Mouse (Mus musculus) lung, postnatal 0 days (tissue): ENCODE measurements at regions not wholly inside any gene's neighbourhood (a gene's known extent, or its start where the extent isn't known, plus 50 kb on each side); places are given as distances from the start of the nearest gene placed in this dataset.
A peak's percentile ranks its signal among the peaks of the same experiment; 100 is the strongest.

ENCODE experiments used
- ATAC-seq: fragments of 200-750 bp; cut with Nextera tagmentation; 2 replicates; pipeline ENCODE4 v1.8.0; 2017; ENCODE audit warnings: moderate library complexity
- DNase-seq: peaks from one replicate; pipeline ENCODE4 v3.0.0-alpha.2; 2016; ENCODE audit warnings: low spot score
- H3K27ac ChIP-seq: fragments of 300-500 bp; sonication (generic); 2 replicates; pipeline ENCODE4 v1.5.1; 2014; ENCODE audit warnings: antibody characterized with exemption, mild to moderate bottlenecking, low read length, mixed read lengths
- H3K27me3 ChIP-seq: fragments of 300-500 bp; sonication (generic); replicated peaks from 2 replicates; pipeline ENCODE4 v1.6.1; 2014; ENCODE audit warnings: low read length, mixed read lengths; ENCODE audit not compliant: insufficient read depth
- H3K36me3 ChIP-seq: fragments of 300-500 bp; sonication (generic); 2 replicates; pipeline ENCODE4 v1.6.1; 2014; ENCODE audit warnings: low read length, mixed read lengths; ENCODE audit not compliant: insufficient read depth
- H3K4me1 ChIP-seq: fragments of 300-500 bp; sonication (generic); 2 replicates; pipeline ENCODE4 v1.6.1; 2014; ENCODE audit warnings: antibody characterized with exemption, low read depth, low read length, mixed read lengths; ENCODE audit not compliant: insufficient read depth
- H3K4me2 ChIP-seq: fragments of 300-500 bp; sonication (generic); replicated peaks from 2 replicates; pipeline ENCODE4 v1.6.1; 2014; ENCODE audit warnings: low read depth, mild to moderate bottlenecking, low read length, moderate library complexity, mixed read lengths
- H3K4me3 ChIP-seq: fragments of 300-500 bp; sonication (generic); 2 replicates; pipeline ENCODE4 v1.5.1; 2014; ENCODE audit warnings: low read depth, low read length
- H3K9ac ChIP-seq: fragments of 300-500 bp; sonication (generic); replicated peaks from 2 replicates; pipeline ENCODE4 v1.6.1; 2014; ENCODE audit warnings: low read depth, mild to moderate bottlenecking
- H3K9me3 ChIP-seq: fragments of 300-500 bp; sonication (generic); 2 replicates; pipeline ENCODE4 v1.6.1; 2016; ENCODE audit warnings: low read length, mixed read lengths
- CTCF ChIP-seq: IDR thresholded peaks from 2 replicates; pipeline ENCODE4 v1.5.1; 2016; ENCODE audit warnings: antibody characterized with exemption, mild to moderate bottlenecking
- EP300 ChIP-seq: IDR thresholded peaks from 2 replicates; pipeline ENCODE4 v1.6.1; 2016; ENCODE audit warnings: antibody characterized with exemption, mild to moderate bottlenecking, control low read depth
- WGBS: fragments of 180-500 bp; shearing (Covaris S2); extraction: QIAGEN DNeasy Blood & Tissue Kit; methylation state at CpG from one replicate; pipeline ENCODE4 v1.1.7; 2014; 5-methylcytosine and 5-hydroxymethylcytosine counted together

DNA sequence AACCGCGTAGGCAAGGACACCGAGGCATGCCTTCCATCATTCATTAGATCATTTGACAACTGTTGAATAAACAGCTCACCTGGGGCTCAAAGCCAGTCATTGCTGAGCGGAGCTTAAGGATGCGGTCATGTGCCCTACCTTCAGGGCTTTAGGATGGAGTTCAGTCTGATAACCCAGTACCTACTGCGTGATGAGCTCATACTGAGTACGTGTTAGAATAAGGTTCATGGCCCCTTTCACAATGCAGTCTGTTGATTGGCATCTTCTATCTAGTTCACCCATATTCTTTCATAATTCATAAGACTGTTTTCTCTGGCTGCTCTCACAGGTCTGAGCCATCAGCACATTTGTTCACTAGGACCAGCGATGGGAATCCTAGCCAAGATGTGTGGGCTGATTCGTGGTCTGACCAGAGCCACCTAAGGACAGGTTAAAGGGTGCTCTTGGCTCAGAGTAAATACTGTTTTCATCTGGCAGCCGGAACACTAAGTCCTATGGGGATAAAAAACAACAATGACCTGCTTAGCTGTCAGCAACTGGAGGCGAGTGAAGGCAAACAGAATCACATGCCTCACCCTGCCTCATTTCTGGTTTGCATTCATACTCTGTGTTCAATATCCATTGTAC lies 71.4 kb upstream of the Elovl5 start:
- WGBS = 84% methylated on average over 11 of the region's 11 CpGs
- no peak for DNase-seq
- TF ChIP-seq EP300 = no peak
- TF ChIP-seq CTCF = no peak

DNA sequence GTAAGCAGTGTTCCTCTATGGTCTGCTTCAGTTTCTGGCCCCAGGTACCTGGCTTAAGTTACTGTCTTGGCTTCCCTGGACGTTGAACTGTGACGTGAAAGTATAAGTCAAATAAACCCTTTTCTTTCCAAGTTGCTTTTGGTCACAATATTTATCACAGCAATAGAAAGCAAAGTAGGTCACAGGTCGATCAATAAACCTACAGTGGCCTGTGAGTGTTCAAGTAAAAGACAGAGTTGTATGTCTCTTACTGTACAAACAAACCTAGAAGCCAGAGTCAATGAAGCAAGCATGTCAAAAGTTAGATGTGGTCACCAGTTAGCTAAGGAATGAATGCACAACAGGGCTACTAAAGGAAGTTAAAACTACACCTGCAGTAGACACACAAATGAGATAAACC lies 68.6 kb upstream of the Elovl5 start:
- no peak overlapping the region for H3K4me3 ChIP-seq
- H3K9ac ChIP-seq = no peak overlapping the region
- H3K27me3 ChIP-seq = no peaks in the 10 kb centered on the region
- no peak overlapping the region for H3K4me2 ChIP-seq
- DNase-seq (no peak), ATAC-seq (no peak)
- WGBS = 68% methylated on average over 3 of the region's 3 CpGs
- H3K4me1 ChIP-seq = no peaks in the 10 kb centered on the region
- TF ChIP-seq EP300 (no peak), CTCF (no peak)
- H3K9me3 ChIP-seq = no peaks in the 10 kb centered on the region
- no peaks in the 10 kb centered on the region for H3K36me3 ChIP-seq
- H3K27ac ChIP-seq = no peak overlapping the region

More for the DNA sequence above, 71.4 kb upstream of the Elovl5 start:
- ATAC-seq = no peak
- H3K4me2 ChIP-seq = no peak overlapping the region
- no peaks in the 10 kb centered on the region for H3K9me3 ChIP-seq
- H3K36me3 ChIP-seq = no peaks in the 10 kb centered on the region
- no peaks in the 10 kb centered on the region for H3K27me3 ChIP-seq
- H3K9ac ChIP-seq = no peak overlapping the region
- H3K4me3 ChIP-seq = no peak overlapping the region
- no peaks in the 10 kb centered on the region for H3K4me1 ChIP-seq
- H3K27ac ChIP-seq = no peak overlapping the region

DNA sequence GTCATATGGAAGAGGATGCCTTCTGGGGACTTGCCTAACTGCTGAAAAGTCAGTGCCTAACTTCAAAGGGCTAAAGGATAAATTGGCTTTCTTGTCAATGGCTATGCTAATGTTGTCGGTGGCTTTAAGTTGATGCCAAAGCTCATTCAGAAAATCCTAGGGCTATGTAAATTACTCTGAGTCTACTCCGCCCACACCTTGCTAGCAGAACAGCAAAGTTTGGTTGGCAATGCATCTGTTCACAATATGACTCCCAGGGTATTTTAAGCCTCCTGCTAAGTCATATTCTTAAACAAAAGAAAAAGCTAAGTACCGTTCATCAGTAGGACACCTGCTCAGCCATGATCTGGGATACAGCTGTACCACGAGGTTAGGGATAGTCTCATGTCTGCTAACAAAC lies 67.8 kb upstream of the Elovl5 start:
- DNase-seq (no peak), ATAC-seq (no peak)
- WGBS = 72% methylated on average over 4 of the region's 4 CpGs
- H3K9ac ChIP-seq = no peak overlapping the region
- H3K4me1 ChIP-seq = no peaks in the 10 kb centered on the region
- H3K27ac ChIP-seq = no peak overlapping the region
- no peak overlapping the region for H3K4me3 ChIP-seq
- H3K36me3 ChIP-seq = no peaks in the 10 kb centered on the region
- no peaks in the 10 kb centered on the region for H3K9me3 ChIP-seq
- no peaks in the 10 kb centered on the region for H3K27me3 ChIP-seq
- TF ChIP-seq CTCF (no peak), EP300 (no peak)
- H3K4me2 ChIP-seq = no peak overlapping the region

DNA sequence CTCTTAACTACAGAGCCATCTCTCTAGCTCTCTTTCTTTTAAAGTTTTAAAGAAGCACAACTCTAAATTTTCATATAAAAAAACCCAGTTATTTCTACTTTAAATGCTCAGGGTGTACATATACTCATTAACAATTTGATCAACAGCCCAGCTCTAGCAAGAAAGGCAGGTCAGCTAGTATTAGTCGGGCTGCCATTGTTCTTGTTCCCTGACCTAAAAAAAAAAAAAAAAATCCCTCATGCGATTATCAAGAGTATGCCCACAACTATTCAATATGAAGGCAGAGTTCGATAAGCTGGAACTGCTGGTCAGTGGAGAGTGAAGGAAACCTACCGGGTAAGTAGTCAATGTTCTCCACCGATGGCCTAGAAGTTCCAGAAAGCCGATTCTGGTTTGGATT lies 65.8 kb upstream of the Elovl5 start:
- Histone ChIP-seq H3K27ac (no peak overlapping the region), H3K27me3 (no peaks in the 10 kb centered on the region), H3K4me3 (no peak overlapping the region), H3K4me2 (no peak overlapping the region), H3K9me3 (no peaks in the 10 kb centered on the region), H3K36me3 (no peaks in the 10 kb centered on the region), H3K9ac (no peak overlapping the region), H3K4me1 (no peaks in the 10 kb centered on the region)
- TF ChIP-seq EP300 (no peak), CTCF (no peak)
- DNase-seq = no peak
- 81% methylated on average over 6 of the region's 6 CpGs for WGBS
- ATAC-seq = no peak

DNA sequence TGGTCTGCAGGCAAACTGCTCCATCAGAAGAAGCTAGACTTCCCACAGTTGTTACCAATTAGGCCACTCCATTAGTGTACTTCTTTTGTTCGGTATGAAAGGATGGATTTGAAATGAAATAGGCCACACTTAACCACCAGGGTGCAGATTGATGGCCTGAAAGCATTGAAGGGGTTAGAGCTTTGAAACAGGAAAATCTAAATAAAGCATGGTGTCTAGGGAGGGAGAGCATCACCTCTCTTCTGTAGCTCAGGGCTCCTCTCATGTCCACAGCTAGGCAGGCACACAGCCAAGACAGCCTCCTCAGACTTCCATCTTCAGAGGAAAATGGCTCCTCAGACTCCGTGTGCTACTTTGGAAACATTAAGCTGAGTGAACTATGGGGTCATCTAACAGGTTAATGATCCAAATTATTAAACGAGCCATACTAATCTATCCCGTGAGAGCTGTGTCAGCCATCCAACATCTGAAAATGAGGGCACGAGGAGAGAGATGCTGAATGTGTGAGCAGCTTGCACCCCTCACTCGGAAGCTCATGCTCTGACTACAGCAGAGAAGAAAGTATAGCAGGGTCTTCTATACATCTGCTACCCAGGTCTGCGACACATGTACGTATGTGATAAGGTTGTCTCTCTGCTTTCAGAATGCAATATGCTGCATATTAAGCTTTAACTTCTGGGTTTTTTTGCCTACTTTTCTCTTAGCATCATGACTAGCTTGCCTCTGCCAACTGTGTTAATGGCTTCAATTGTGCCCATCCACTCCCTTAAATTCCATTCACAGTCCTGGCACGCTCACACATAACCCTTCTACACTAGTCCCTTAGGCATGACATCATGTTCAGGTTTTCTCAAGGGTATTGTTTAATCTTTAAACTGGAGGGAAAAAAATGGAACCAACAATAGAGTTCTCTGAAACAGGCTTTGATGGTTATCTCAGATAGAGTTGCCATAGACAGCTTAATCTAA lies 59.8 kb upstream of the Elovl5 start:
- H3K4me1 ChIP-seq = no peaks in the 10 kb centered on the region
- H3K9ac ChIP-seq = no peak overlapping the region
- TF ChIP-seq EP300 (no peak), CTCF (no peak)
- H3K9me3 ChIP-seq = no peaks in the 10 kb centered on the region
- H3K4me3 ChIP-seq = no peak overlapping the region
- H3K4me2 ChIP-seq = no peak overlapping the region
- no peaks in the 10 kb centered on the region for H3K36me3 ChIP-seq
- no peak overlapping the region for H3K27ac ChIP-seq
- 75% methylated on average over 9 of the region's 9 CpGs for WGBS
- ATAC-seq (peak; percentile 49; the same call in 1 of the 2 replicates), DNase-seq (peak; percentile 47)
- H3K27me3 ChIP-seq = no peaks in the 10 kb centered on the region

DNA sequence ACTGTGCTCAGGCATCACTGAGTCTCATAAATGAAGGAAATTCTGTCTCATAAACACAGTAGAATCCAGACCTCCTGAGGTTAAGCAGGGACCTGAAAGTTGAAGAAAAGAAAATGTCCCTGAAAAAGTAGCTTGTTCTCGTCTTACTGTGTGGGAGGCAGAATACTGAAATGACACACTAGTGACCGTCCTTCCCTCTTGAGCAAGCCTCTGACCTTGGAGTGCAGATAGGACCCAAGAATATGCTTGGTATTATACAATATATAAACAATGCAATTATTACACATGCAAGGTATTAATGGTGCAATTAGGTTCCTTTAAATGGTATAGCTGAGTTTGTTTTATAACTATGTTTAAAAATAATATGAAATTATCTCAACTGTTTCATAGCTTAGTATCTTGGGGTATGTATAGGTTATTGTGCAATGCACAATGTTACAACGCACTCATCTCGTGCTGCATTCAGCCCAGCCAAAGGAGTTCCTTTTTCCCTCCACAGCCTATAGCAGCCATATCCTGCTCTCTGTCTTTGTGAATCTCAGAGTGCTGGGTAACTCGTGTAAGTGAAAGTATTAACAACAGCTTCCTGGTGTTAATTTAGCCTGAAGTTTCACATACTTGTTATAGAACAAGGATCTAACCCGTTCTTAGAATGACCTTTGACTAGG lies 58.9 kb upstream of the Elovl5 start:
- DNase-seq = peak; percentile 11
- TF ChIP-seq EP300 (no peak), CTCF (no peak)

More for the DNA sequence above, 58.9 kb upstream of the Elovl5 start:
- Histone ChIP-seq H3K27me3 (no peaks in the 10 kb centered on the region), H3K4me1 (no peaks in the 10 kb centered on the region), H3K4me3 (no peak overlapping the region), H3K9ac (no peak overlapping the region), H3K27ac (no peak overlapping the region), H3K9me3 (no peaks in the 10 kb centered on the region), H3K36me3 (no peaks in the 10 kb centered on the region), H3K4me2 (no peak overlapping the region)
- 54% methylated on average over 6 of the region's 6 CpGs for WGBS
- ATAC-seq = no peak
